Mouse (Mus musculus) ES-E14 (cell line): ENCODE data around the gene Nt5c2.

Experiments used
- HCFC1 ChIP-seq: IDR thresholded peaks from 2 replicates; pipeline ENCODE4 v1.6.1; 2012; ENCODE audit warnings: low read length, inconsistent platforms, borderline replicate concordance; ENCODE audit not compliant: insufficient read depth
- MAFK ChIP-seq: IDR thresholded peaks from 2 replicates; pipeline ENCODE4 v1.6.1; 2014; ENCODE audit warnings: mild to moderate bottlenecking, low read depth, low read length, inconsistent platforms; ENCODE audit not compliant: insufficient read depth

DNA sequence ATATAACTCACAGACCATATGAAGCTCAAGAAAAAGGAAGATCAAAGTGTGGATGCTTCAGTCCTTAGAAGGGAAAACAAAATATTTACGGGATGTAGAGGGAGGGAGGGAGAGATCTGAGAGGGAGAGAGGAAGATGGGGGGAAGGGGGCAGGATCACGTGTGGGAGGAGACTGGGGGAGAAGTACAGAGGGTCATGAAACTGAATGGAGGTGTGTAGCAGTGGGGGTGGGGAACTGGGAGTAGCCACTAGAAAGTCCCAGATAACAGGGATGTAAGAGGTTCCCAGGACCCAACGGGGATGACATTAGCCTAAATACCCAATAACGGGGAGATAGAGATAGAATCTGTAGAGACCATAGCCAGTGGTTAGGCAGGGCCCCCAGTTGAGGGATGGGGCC, 179.6 kb downstream of the Nt5c2 start:
- TF ChIP-seq HCFC1 (no peak), MAFK (no peak)
